ENCODE assay signal across 25 mouse cellular contexts in genomic region chr12:100531740-100532139, GRCm38 (mm10). TPM values are rescaled to one million over a fixed set of nuclear protein-coding genes. Genes with fewer than 3 reads are reported as not detected.
A peak's percentile ranks its signal among the peaks of the same experiment; 100 is the strongest.
DNase-seq lines count a peak whose midpoint lies in the region; ATAC-seq lines count a peak whose summit lies in the region.
"Had no signal": no experiment of that assay in that cellular context is flagged by ENCODE, and none has a peak within 500 bp of the region (broad histone marks: within the 10 kb centered on the region; RNA-seq: fewer than 3 reads in every experiment).

No protein-coding gene starts in this region.

- 52% methylated on average over 1 of the region's 1 CpGs for WGBS in heart, embryonic 10.5 days
- 39% methylated on average over 1 of the region's 1 CpGs for WGBS in liver, embryonic 12.5 days (ENCODE audit: insufficient replicate concordance)

- H3K4me3 ChIP-seq in heart, embryonic 10.5 days, result no peak overlapping the region
- H3K4me3 ChIP-seq in liver, embryonic 12.5 days, result no peak overlapping the region
- H3K4me3 ChIP-seq: forebrain, embryonic 10.5 days; limb, embryonic 12.5 days; midbrain, embryonic 15.5 days; neural tube, embryonic 12.5 days had no signal

- H3K4me2 ChIP-seq in liver, embryonic 12.5 days, result no peak overlapping the region
- H3K4me2 ChIP-seq: hindbrain, embryonic 14.5 days; limb, embryonic 12.5 days; midbrain, embryonic 15.5 days; neural tube, embryonic 12.5 days had no signal

- no peak for ATAC-seq in liver, embryonic 12.5 days
- ATAC-seq: activated CD4-positive, CD25-positive, alpha-beta regulatory T cell, adult 4 months; forebrain, embryonic 16.5 days; inflammation-experienced regulatory T-cells, adult 6 months; midbrain, embryonic 15.5 days had no signal

- peak overlapping the region; percentile 80; the same call in 1 of the 2 replicates for H3K27ac ChIP-seq in heart, embryonic 10.5 days
- 0 out of 2 replicates have a peak overlapping the region, but pooled peaks have one; percentile 25 for H3K27ac ChIP-seq in liver, embryonic 12.5 days
- H3K27ac ChIP-seq: forebrain, embryonic 10.5 days; hindbrain, embryonic 14.5 days; limb, embryonic 12.5 days; liver, embryonic 14.5 days; midbrain, embryonic 15.5 days; neural tube, embryonic 12.5 days had no signal

- no peaks in the 10 kb centered on the region for H3K27me3 ChIP-seq in heart, embryonic 10.5 days (ENCODE audit: insufficient read depth, poor library complexity, severe bottlenecking)
- H3K27me3 ChIP-seq in liver, embryonic 12.5 days (replicated peaks), result no peaks in the 10 kb centered on the region
- H3K27me3 ChIP-seq: limb, embryonic 12.5 days; midbrain, embryonic 15.5 days; neural tube, embryonic 12.5 days had no signal

- no peak overlapping the region for H3K9ac ChIP-seq in liver, embryonic 12.5 days
- H3K9ac ChIP-seq: hindbrain, embryonic 14.5 days; limb, embryonic 12.5 days; liver, embryonic 14.5 days; midbrain, embryonic 15.5 days; neural tube, embryonic 12.5 days had no signal

- H3K36me3 ChIP-seq in heart, embryonic 10.5 days, result no peaks in the 10 kb centered on the region
- no peaks in the 10 kb centered on the region for H3K36me3 ChIP-seq in liver, embryonic 12.5 days
- H3K36me3 ChIP-seq: forebrain, embryonic 10.5 days; limb, embryonic 12.5 days; midbrain, embryonic 15.5 days; neural tube, embryonic 12.5 days had no signal

- peak; percentile 25 for DNase-seq in heart, embryonic 10.5 days (ENCODE audit: low spot score)
- no peak for DNase-seq in heart, adult 18-20 months
- DNase-seq in liver, result no peak
- peak; percentile 16 to 20 for DNase-seq in right cerebral cortex, postnatal 10 days (ENCODE audit: low spot score in 2 of 2)
- DNase-seq in right cerebral cortex, postnatal 4 days, result no peak
- DNase-seq in spleen, postnatal 14 days (ENCODE audit: low spot score in 2 of 2), result no peak
- DNase-seq: adrenal gland, postnatal 25 days; cerebellum, adult 11 months; cerebellum, adult 9-11 months; gastrocnemius, postnatal 25 days; kidney, adult 18-20 months; kidney, postnatal 4 days; right cerebral cortex, postnatal 25 days; thymus, adult 18-20 months; thymus, postnatal 36 days had no signal

- no peaks in the 10 kb centered on the region for H3K9me3 ChIP-seq in heart, embryonic 10.5 days
- no peaks in the 10 kb centered on the region for H3K9me3 ChIP-seq in liver, embryonic 12.5 days (replicated peaks)
- H3K9me3 ChIP-seq: forebrain, embryonic 10.5 days; limb, embryonic 12.5 days; midbrain, embryonic 15.5 days; neural tube, embryonic 12.5 days had no signal

- peaks cover 69% of the 10 kb centered on the region for H3K4me1 ChIP-seq in heart, embryonic 10.5 days
- H3K4me1 ChIP-seq in liver, embryonic 12.5 days, result peaks cover 13% of the 10 kb centered on the region

RNA-seq across cellular contexts. Expression of gene Ttc7b, which starts 11.1 kb away (rescaled TPM):
- 5.9 and 6.2 TPM in 2 replicates for polyA plus RNA-seq in heart, embryonic 10.5 days (2016; fragmentation: Nextera tagmentation; extraction: Ambion mirVana)
- 10 to 100 TPM; 74.6 to 79.1 TPM for total RNA-seq in heart, adult 18-20 months (2021)
- 2.2 and 3.1 TPM in 2 replicates for polyA plus RNA-seq in liver, embryonic 12.5 days (2016; fragmentation: Nextera tagmentation; extraction: Ambion mirVana)

Comparison
In these comparisons a context has a peak if more than half of its experiments do, and no peak if none do; other contexts are left out.
1. DNase-seq: peak in heart, embryonic 10.5 days (single experiment) and right cerebral cortex, postnatal 10 days (2 of 2); none in heart, adult 18-20 months (0 of 2), liver (single experiment), right cerebral cortex, postnatal 4 days (single experiment) and spleen, postnatal 14 days (0 of 2).